Mouse (Mus musculus) heart, adult 2 months (tissue): ENCODE measurements around the gene Rad54l. TPM values are rescaled to one million over a fixed set of nuclear protein-coding genes. Genes with fewer than 3 reads are reported as not detected.

Source experiments
- DNase-seq, 2 experiments: peaks; one replicate each; pipeline ENCODE4 v3.0.0; 2021
- H3K27ac ChIP-seq: fragments of 200-600 bp; 2 replicates; pipeline ENCODE4 v1.8.1; 2022
- H3K27me3 ChIP-seq: fragments of 200-500 bp; 2 replicates; pipeline ENCODE4 v1.6.1; 2012; ENCODE audit warnings: mild to moderate bottlenecking, low read length, inconsistent platforms, mixed read lengths; ENCODE audit not compliant: control insufficient read depth, insufficient read depth
- H3K36me3 ChIP-seq: fragments of 200-500 bp; 2 replicates; pipeline ENCODE4 v1.6.1; 2012; ENCODE audit warnings: low read length, inconsistent platforms; ENCODE audit not compliant: control insufficient read depth, insufficient read depth
- H3K4me1 ChIP-seq: fragments of 200-500 bp; 2 replicates; pipeline ENCODE4 v1.6.1; 2011; ENCODE audit warnings: low read length; ENCODE audit not compliant: control insufficient read depth, insufficient read depth
- H3K4me3 ChIP-seq: fragments of 200-600 bp; 2 replicates; pipeline ENCODE4 v1.8.1; 2022
- H3K79me2 ChIP-seq: fragments of 200-500 bp; replicated peaks from 2 replicates; pipeline ENCODE4 v1.6.1; 2012; ENCODE audit warnings: mild to moderate bottlenecking, inconsistent platforms, low read length, moderate library complexity, mixed read lengths; ENCODE audit not compliant: control insufficient read depth, insufficient read depth
- H3K9ac ChIP-seq: fragments of 200-500 bp; 2 replicates; pipeline ENCODE4 v1.6.1; 2012; ENCODE audit warnings: low read depth, mild to moderate bottlenecking, control low read depth, inconsistent platforms, low read length, mixed read lengths
- CTCF ChIP-seq: fragments of 200-600 bp; IDR thresholded peaks from 2 replicates; pipeline ENCODE4 v1.8.1; 2022; ENCODE audit warnings: antibody characterized with exemption, mild to moderate bottlenecking, moderate library complexity
- EP300 ChIP-seq: fragments of 200-500 bp; IDR thresholded peaks from 2 replicates; pipeline ENCODE4 v1.6.1; 2011; ENCODE audit warnings: low read depth, low read length, control low read depth; ENCODE audit not compliant: insufficient read depth
- POLR2A ChIP-seq: fragments of 200-500 bp; IDR thresholded peaks from 2 replicates; pipeline ENCODE4 v1.6.1; 2011; ENCODE audit warnings: mild to moderate bottlenecking, low read depth, low read length, control low read depth; ENCODE audit not compliant: insufficient read depth
- WGBS: fragments of 180-500 bp; shearing (Covaris S2); methylation state at CpG from one replicate; pipeline ENCODE4 v1.1.7; 2018; 5-methylcytosine and 5-hydroxymethylcytosine counted together
- intact Hi-C: fragments of 180-260 bp; cut with DNase I; formaldehyde crosslinking; loops from one replicate; pipeline ENCODE4 v1.15.1; 2025
- polyA plus RNA-seq: library from polyadenylated mRNA; depleted of rRNA; stranded (reverse); fragments of >200 nt; gene quantifications from 2 replicates; pipeline ENCODE4 v1.2.3, GENCODE M21; 2012
- total RNA-seq, 2 experiments: library from RNA; stranded (reverse); gene quantifications; 2 replicates each; pipeline ENCODE4 v1.2.3; 2021

Rad54l gene
- total and polyA plus RNA-seq, 3 experiments = 0.18 to 0.43 (median 0.21) TPM

DNA sequence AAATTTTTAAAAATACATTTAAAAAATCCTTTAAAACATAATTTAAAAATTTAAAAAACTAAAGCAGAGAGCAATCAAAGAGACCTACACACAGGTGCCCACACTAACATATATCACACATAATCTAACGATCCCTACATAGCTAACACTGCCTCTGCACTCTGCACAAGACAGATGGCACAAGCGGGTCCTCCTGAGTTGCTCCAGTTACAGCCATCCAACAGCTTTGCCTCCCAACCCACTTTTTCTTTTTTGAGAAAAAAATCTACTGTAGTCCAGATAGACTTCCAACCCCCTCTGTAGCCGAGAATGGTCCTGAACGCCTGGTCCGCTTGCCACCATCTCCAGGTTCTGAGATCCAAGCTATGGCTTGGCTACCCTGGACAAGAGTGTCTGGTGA, 18.2 kb downstream of the Rad54l start:
- intact Hi-C loops = no loop called here
- no peak for DNase-seq
- Histone ChIP-seq H3K4me1 (no peaks in the 10 kb centered on the region), H3K27me3 (no peaks in the 10 kb centered on the region), H3K9ac (no peak overlapping the region), H3K79me2 (no peaks in the 10 kb centered on the region), H3K4me3 (no peak overlapping the region), H3K27ac (no peak overlapping the region), H3K36me3 (no peaks in the 10 kb centered on the region)
- 96% methylated on average over 5 of the region's 5 CpGs for WGBS
- no peak for TF ChIP-seq EP300
- TF ChIP-seq POLR2A = no peak
- no peak for TF ChIP-seq CTCF

DNA sequence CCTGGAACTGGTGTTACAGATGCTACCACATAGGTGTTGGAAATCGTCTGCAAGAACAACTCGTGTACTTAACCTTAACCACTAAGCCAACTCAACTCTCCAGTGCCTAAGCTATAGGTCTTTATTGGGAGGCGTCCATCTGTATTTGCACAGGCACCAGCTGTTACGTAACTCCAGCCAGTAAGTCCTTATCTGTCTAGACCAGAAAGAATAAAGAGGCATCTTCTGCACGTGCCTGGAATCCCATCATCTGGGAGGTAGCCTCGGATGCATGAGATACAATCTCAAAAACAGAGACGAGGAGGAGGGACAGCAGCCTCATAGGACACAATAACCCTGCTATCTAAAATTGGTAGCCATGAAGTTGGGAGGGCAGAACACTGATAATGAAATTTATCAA, 22.5 kb downstream of the Rad54l start:
- no peak overlapping the region for H3K9ac ChIP-seq
- 76% methylated on average over 7 of the region's 7 CpGs for WGBS
- no peaks in the 10 kb centered on the region; the same call in 1 of the 2 replicates for H3K36me3 ChIP-seq
- no peaks in the 10 kb centered on the region for H3K27me3 ChIP-seq
- H3K27ac ChIP-seq = no peak overlapping the region
- TF ChIP-seq POLR2A (no peak), EP300 (no peak), CTCF (no peak)
- intact Hi-C loops = no loop called here
- H3K79me2 ChIP-seq = no peaks in the 10 kb centered on the region
- no peak for DNase-seq
- H3K4me1 ChIP-seq = no peaks in the 10 kb centered on the region
- no peak overlapping the region for H3K4me3 ChIP-seq

- Histone ChIP-seq H3K27me3 (no peaks in the 10 kb centered on the region), H3K36me3 (peaks cover 2% of the 10 kb centered on the region), H3K4me1 (no peaks in the 10 kb centered on the region), H3K4me3 (no peak overlapping the region), H3K27ac (no peak overlapping the region), H3K9ac (no peak overlapping the region), H3K79me2 (no peaks in the 10 kb centered on the region)
- TF ChIP-seq CTCF = no peak
- no peak for TF ChIP-seq POLR2A
- no peak for TF ChIP-seq EP300
- 79% methylated on average over 8 of the region's 8 CpGs for WGBS
- no peak for DNase-seq
- intact Hi-C loops = no loop called here
These were observed 26.3 kb downstream of the Rad54l start for GRCm38 (mm10) chr4:116097211-116097610.

- no peak overlapping the region for H3K27ac ChIP-seq
- no peaks in the 10 kb centered on the region for H3K4me1 ChIP-seq
- H3K27me3 ChIP-seq = no peaks in the 10 kb centered on the region
- DNase-seq = no peak
- 86% methylated on average over 10 of the region's 10 CpGs for WGBS
- peaks cover 4% of the 10 kb centered on the region for H3K36me3 ChIP-seq
- H3K4me3 ChIP-seq = no peak overlapping the region
- H3K9ac ChIP-seq = no peak overlapping the region
- TF ChIP-seq POLR2A (no peak), EP300 (no peak), CTCF (no peak)
- no peaks in the 10 kb centered on the region for H3K79me2 ChIP-seq
- intact Hi-C loops = no loop called here
These were observed 27.2 kb downstream of the Rad54l start for GRCm38 (mm10) chr4:116096291-116096690.

GRCm38 (mm10) chr4:116088510-116089249, 34.8 kb downstream of the Rad54l start:
- DNase-seq = no peak
- no peak overlapping the region for H3K4me3 ChIP-seq
- intact Hi-C loops = no loop called here
- TF ChIP-seq POLR2A = no peak
- TF ChIP-seq EP300 = no peak
- TF ChIP-seq CTCF = no peak
- 89% methylated on average over 23 of the region's 23 CpGs for WGBS
- H3K27me3 ChIP-seq = no peaks in the 10 kb centered on the region
- H3K4me1 ChIP-seq = no peaks in the 10 kb centered on the region
- peaks cover 8% of the 10 kb centered on the region for H3K36me3 ChIP-seq
- H3K27ac ChIP-seq = no peak overlapping the region
- no peaks in the 10 kb centered on the region; the same call in 1 of the 2 replicates for H3K79me2 ChIP-seq
- no peak overlapping the region for H3K9ac ChIP-seq
